Mouse (Mus musculus) midbrain, postnatal 0 days (tissue): ENCODE results near the gene Foxp4. TPM values are rescaled to one million over a fixed set of nuclear protein-coding genes. Genes with fewer than 3 reads are reported as not detected.

Experiments used
- ATAC-seq: fragments of 200-750 bp; cut with Nextera tagmentation; 2 replicates; pipeline ENCODE4 v1.8.0; 2017; ENCODE audit warnings: moderate number of reproducible peaks, mild to moderate bottlenecking, moderate TSS enrichment, moderate library complexity; ENCODE audit not compliant: low FRiP score
- DNase-seq: peaks from one replicate; pipeline ENCODE4 v3.0.0-alpha.2; 2015; ENCODE audit warnings: low spot score
- H3K27ac ChIP-seq: fragments of 300-500 bp; sonication (generic); 2 replicates; pipeline ENCODE4 v1.5.1; 2014; ENCODE audit warnings: low read depth, mild to moderate bottlenecking, low read length, mixed read lengths
- H3K27me3 ChIP-seq: fragments of 300-500 bp; sonication (generic); 2 replicates; pipeline ENCODE4 v1.6.1; 2014; ENCODE audit warnings: low read length, control low read depth, mixed read lengths; ENCODE audit not compliant: insufficient read depth
- H3K36me3 ChIP-seq: fragments of 300-500 bp; sonication (generic); 2 replicates; pipeline ENCODE4 v1.6.1; 2014; ENCODE audit warnings: low read length, control low read depth, mixed read lengths; ENCODE audit not compliant: insufficient read depth
- H3K4me1 ChIP-seq: fragments of 300-500 bp; sonication (generic); 2 replicates; pipeline ENCODE4 v1.6.1; 2014; ENCODE audit warnings: mild to moderate bottlenecking, control low read depth, antibody characterized with exemption, low read length, mixed read lengths; ENCODE audit not compliant: insufficient read depth
- H3K4me2 ChIP-seq: fragments of 300-500 bp; sonication (generic); 2 replicates; pipeline ENCODE4 v1.6.1; 2014; ENCODE audit warnings: low read depth, mild to moderate bottlenecking, low read length, mixed read lengths; ENCODE audit not compliant: poor library complexity, severe bottlenecking
- H3K4me3 ChIP-seq: fragments of 300-500 bp; sonication (generic); 2 replicates; pipeline ENCODE4 v1.5.1; 2014; ENCODE audit warnings: low read depth, mild to moderate bottlenecking, low read length, moderate library complexity
- H3K9ac ChIP-seq: fragments of 300-500 bp; sonication (generic); replicated peaks from 2 replicates; pipeline ENCODE4 v1.6.1; 2014; ENCODE audit warnings: mild to moderate bottlenecking, low read length, moderate library complexity, mixed read lengths; ENCODE audit not compliant: poor library complexity, severe bottlenecking
- H3K9me3 ChIP-seq: fragments of 300-500 bp; sonication (generic); 2 replicates; pipeline ENCODE4 v1.6.1; 2016; ENCODE audit warnings: low read length, control low read depth
- CTCF ChIP-seq: IDR thresholded peaks from 2 replicates; pipeline ENCODE4 v1.5.1; 2016; ENCODE audit warnings: antibody characterized with exemption, mild to moderate bottlenecking
- WGBS: fragments of 180-500 bp; shearing (Covaris S2); extraction: QIAGEN DNeasy Blood & Tissue Kit; methylation state at CpG from one replicate; pipeline ENCODE4 v1.1.7; 2014; 5-methylcytosine and 5-hydroxymethylcytosine counted together
- polyA plus RNA-seq: library from polyadenylated mRNA; unstranded; fragments of >200 nt; fragmentation: Nextera tagmentation; extraction: Ambion mirVana; gene quantifications from 2 replicates; pipeline ENCODE4 v1.2.1, GENCODE M21; 2015
- total RNA-seq: library from RNA; depleted of rRNA; stranded (reverse); fragments of >200 nt; gene quantifications from 2 replicates; pipeline ENCODE4 v1.2.3, GENCODE M21; 2014

Foxp4 gene
- total and polyA plus RNA-seq, 2 experiments from 2014 or later: 55.4 to 200 TPM

GRCm38 (mm10) chr17:47873341-47873791 is 51.1 kb downstream of the Foxp4 start:
- peaks cover 36% of the 10 kb centered on the region for H3K36me3 ChIP-seq
- H3K27ac ChIP-seq: 0 out of 2 replicates have a peak overlapping the region, but pooled peaks have one; percentile 43
- ATAC-seq (peak; percentile 69), DNase-seq (peak; percentile 76)
- 12% methylated on average over 9 of the region's 9 CpGs for WGBS
- H3K4me1 ChIP-seq: peaks cover 10% of the 10 kb centered on the region; the same call in 1 of the 2 replicates
- H3K27me3 ChIP-seq: no peaks in the 10 kb centered on the region
- TF ChIP-seq CTCF: peak; percentile 92
- peak overlapping the region; percentile 1; the same call in 1 of the 2 replicates for H3K4me2 ChIP-seq
- no peak overlapping the region for H3K9ac ChIP-seq
- no peaks in the 10 kb centered on the region for H3K9me3 ChIP-seq
- H3K4me3 ChIP-seq: no peak overlapping the region

- Histone ChIP-seq H3K9ac (peak overlapping the region; percentile 39; the same call in 1 of the 2 replicates), H3K4me3 (no peak overlapping the region), H3K36me3 (peaks cover 40% of the 10 kb centered on the region), H3K27me3 (no peaks in the 10 kb centered on the region), H3K4me1 (peaks cover 4% of the 10 kb centered on the region; the same call in 1 of the 2 replicates), H3K9me3 (no peaks in the 10 kb centered on the region), H3K27ac (peak overlapping the region; percentile 18; the same call in 1 of the 2 replicates), H3K4me2 (no peak overlapping the region; the same call in 1 of the 2 replicates)
- DNase-seq (peak; percentile 70), ATAC-seq (no peak)
- 33% methylated on average over 31 of the region's 31 CpGs for WGBS
- no peak for TF ChIP-seq CTCF
Observed at GRCm38 (mm10) chr17:47872311-47873011, 52.0 kb downstream of the Foxp4 start.

- no peak for ATAC-seq
Observed at GRCm38 (mm10) chr17:47869874-47870273, 54.6 kb downstream of the Foxp4 start.

GRCm38 (mm10) chr17:47866037-47866436 is 58.4 kb downstream of the Foxp4 start:
- DNase-seq (peak; percentile 45), ATAC-seq (no peak)
- H3K27me3 ChIP-seq: no peaks in the 10 kb centered on the region
- no peak overlapping the region for H3K27ac ChIP-seq
- 57% methylated on average over 10 of the region's 10 CpGs for WGBS
- no peak overlapping the region for H3K9ac ChIP-seq
- TF ChIP-seq CTCF: no peak
- no peaks in the 10 kb centered on the region for H3K4me1 ChIP-seq
- H3K4me3 ChIP-seq: no peak overlapping the region
- H3K9me3 ChIP-seq: no peaks in the 10 kb centered on the region
- H3K36me3 ChIP-seq: peaks cover 21% of the 10 kb centered on the region
- no peak overlapping the region for H3K4me2 ChIP-seq

More at GRCm38 (mm10) chr17:47869874-47870273, 54.6 kb downstream of the Foxp4 start:
- 92% methylated on average over 10 of the region's 10 CpGs for WGBS
- Histone ChIP-seq H3K4me1 (peaks cover 4% of the 10 kb centered on the region; the same call in 1 of the 2 replicates), H3K9ac (no peak overlapping the region), H3K4me2 (no peak overlapping the region), H3K27me3 (no peaks in the 10 kb centered on the region), H3K27ac (no peak overlapping the region), H3K4me3 (no peak overlapping the region), H3K9me3 (no peaks in the 10 kb centered on the region), H3K36me3 (peaks cover 33% of the 10 kb centered on the region)
- no peak for DNase-seq
- no peak; the same call in 1 of the 2 replicates for TF ChIP-seq CTCF

GRCm38 (mm10) chr17:47864496-47864895 is 59.9 kb downstream of the Foxp4 start:
- no peaks in the 10 kb centered on the region for H3K4me1 ChIP-seq
- peak; percentile 78 for DNase-seq
- no peaks in the 10 kb centered on the region for H3K9me3 ChIP-seq
- ATAC-seq: peak; percentile 77
- no peak overlapping the region for H3K27ac ChIP-seq
- no peak overlapping the region for H3K9ac ChIP-seq
- H3K4me3 ChIP-seq: no peak overlapping the region
- H3K36me3 ChIP-seq: peaks cover 8% of the 10 kb centered on the region
- WGBS: 4% methylated on average over 17 of the region's 17 CpGs
- H3K4me2 ChIP-seq: peak overlapping the region; percentile 38; the same call in 1 of the 2 replicates
- peak; percentile 92 for TF ChIP-seq CTCF
- H3K27me3 ChIP-seq: no peaks in the 10 kb centered on the region

- H3K4me2 ChIP-seq: no peak overlapping the region
- no peaks in the 10 kb centered on the region for H3K4me1 ChIP-seq
- ATAC-seq (no peak), DNase-seq (no peak)
- H3K36me3 ChIP-seq: peaks cover 5% of the 10 kb centered on the region
- H3K4me3 ChIP-seq: no peak overlapping the region
- WGBS: 17% methylated on average over 11 of the region's 11 CpGs
- TF ChIP-seq CTCF: no peak
- H3K27me3 ChIP-seq: no peaks in the 10 kb centered on the region
- no peak overlapping the region for H3K9ac ChIP-seq
- H3K9me3 ChIP-seq: no peaks in the 10 kb centered on the region
- H3K27ac ChIP-seq: no peak overlapping the region
Observed at GRCm38 (mm10) chr17:47863437-47863836, 61.0 kb downstream of the Foxp4 start.
